Mouse (Mus musculus) hindbrain, embryonic 12.5 days (tissue): ENCODE measurements around the gene Eif2ak3. TPM values are rescaled to one million over a fixed set of nuclear protein-coding genes. Genes with fewer than 3 reads are reported as not detected.
A peak's percentile ranks its signal among the peaks of the same experiment; 100 is the strongest.

Experiments used
- ATAC-seq: fragments of 200-750 bp; cut with Nextera tagmentation; 2 replicates; pipeline ENCODE4 v1.8.0; 2017; ENCODE audit warnings: moderate TSS enrichment; ENCODE audit not compliant: low FRiP score
- H3K27ac ChIP-seq: fragments of 300-500 bp; sonication (generic); 2 replicates; pipeline ENCODE4 v1.5.1; 2016; ENCODE audit warnings: mild to moderate bottlenecking
- H3K27me3 ChIP-seq: fragments of 300-500 bp; sonication (generic); 2 replicates; pipeline ENCODE4 v1.6.1; 2016; ENCODE audit warnings: mild to moderate bottlenecking
- H3K36me3 ChIP-seq: fragments of 300-500 bp; sonication (generic); 2 replicates; pipeline ENCODE4 v1.6.1; 2016; ENCODE audit warnings: mild to moderate bottlenecking
- H3K4me1 ChIP-seq: fragments of 300-500 bp; sonication (generic); 2 replicates; pipeline ENCODE4 v1.6.1; 2016
- H3K4me2 ChIP-seq: fragments of 300-500 bp; sonication (generic); replicated peaks from 2 replicates; pipeline ENCODE4 v1.6.1; 2016; ENCODE audit warnings: mild to moderate bottlenecking
- H3K4me3 ChIP-seq: fragments of 300-500 bp; sonication (generic); 2 replicates; pipeline ENCODE4 v1.5.1; 2016; ENCODE audit warnings: mild to moderate bottlenecking
- H3K9ac ChIP-seq: fragments of 300-500 bp; sonication (generic); 2 replicates; pipeline ENCODE4 v1.6.1; 2016; ENCODE audit warnings: mild to moderate bottlenecking, moderate library complexity
- H3K9me3 ChIP-seq: fragments of 300-500 bp; sonication (generic); replicated peaks from 2 replicates; pipeline ENCODE4 v1.6.1; 2016; ENCODE audit warnings: mild to moderate bottlenecking
- WGBS: fragments of 180-500 bp; shearing (Covaris S2); methylation state at CpG from one replicate; pipeline ENCODE4 v1.1.7; 2016; 5-methylcytosine and 5-hydroxymethylcytosine counted together
- polyA plus RNA-seq: library from polyadenylated mRNA; unstranded; fragments of >200 nt; fragmentation: Nextera tagmentation; extraction: Ambion mirVana; gene quantifications from 2 replicates; pipeline ENCODE4 v1.2.1, GENCODE M21; 2016

The Eif2ak3 gene
- polyA plus RNA-seq, 1 experiment from 2014 or later: 16.1 TPM

- Histone ChIP-seq H3K27ac (no peak overlapping the region), H3K9ac (no peak overlapping the region), H3K4me3 (no peak overlapping the region), H3K27me3 (no peaks in the 10 kb centered on the region), H3K4me2 (no peak overlapping the region), H3K9me3 (no peaks in the 10 kb centered on the region), H3K4me1 (peaks cover 10% of the 10 kb centered on the region), H3K36me3 (no peaks in the 10 kb centered on the region)
- 75% methylated on average over 7 of the region's 7 CpGs for WGBS
- ATAC-seq: no peak
Observed at GRCm38 (mm10) chr6:70872570-70872969, 28.3 kb downstream of the Eif2ak3 start.

- Histone ChIP-seq H3K27ac (no peak overlapping the region), H3K27me3 (no peaks in the 10 kb centered on the region), H3K9me3 (no peaks in the 10 kb centered on the region), H3K36me3 (0 out of 2 replicates have a peak, but pooled peaks cover 7% of the 10 kb centered on the region), H3K4me3 (no peak overlapping the region), H3K9ac (no peak overlapping the region), H3K4me2 (no peak overlapping the region), H3K4me1 (peaks cover 13% of the 10 kb centered on the region)
- WGBS: 77% methylated on average over 5 of the region's 5 CpGs
- ATAC-seq: no peak
Observed at GRCm38 (mm10) chr6:70874035-70874775, 29.9 kb downstream of the Eif2ak3 start.

- no peak for ATAC-seq
- Histone ChIP-seq H3K27me3 (no peaks in the 10 kb centered on the region), H3K4me1 (peaks cover 13% of the 10 kb centered on the region), H3K36me3 (0 out of 2 replicates have a peak, but pooled peaks cover 13% of the 10 kb centered on the region), H3K4me2 (no peak overlapping the region), H3K9ac (no peak overlapping the region), H3K4me3 (no peak overlapping the region), H3K9me3 (no peaks in the 10 kb centered on the region), H3K27ac (no peak overlapping the region)
- WGBS: 100% methylated on average over 1 of the region's 1 CpGs
Observed at GRCm38 (mm10) chr6:70875017-70875416, 30.7 kb downstream of the Eif2ak3 start.

GRCm38 (mm10) chr6:70880714-70881304 lies 36.5 kb downstream of the Eif2ak3 start:
- Histone ChIP-seq H3K27ac (no peak overlapping the region), H3K27me3 (no peaks in the 10 kb centered on the region), H3K4me1 (peaks cover 3% of the 10 kb centered on the region; the same call in 1 of the 2 replicates), H3K4me2 (no peak overlapping the region), H3K9me3 (no peaks in the 10 kb centered on the region), H3K36me3 (peaks cover 48% of the 10 kb centered on the region), H3K4me3 (no peak overlapping the region), H3K9ac (no peak overlapping the region)
- WGBS: 12% methylated on average over 5 of the region's 5 CpGs
- ATAC-seq: peak; percentile 48; the same call in 1 of the 2 replicates

GRCm38 (mm10) chr6:70887993-70888392 lies 43.7 kb downstream of the Eif2ak3 start:
- H3K27me3 ChIP-seq: no peaks in the 10 kb centered on the region
- no peaks in the 10 kb centered on the region for H3K4me1 ChIP-seq
- WGBS: 88% methylated on average over 11 of the region's 11 CpGs
- H3K4me2 ChIP-seq: no peak overlapping the region
- peaks cover 87% of the 10 kb centered on the region for H3K36me3 ChIP-seq
- no peak overlapping the region for H3K9ac ChIP-seq
- no peak for ATAC-seq
- no peak overlapping the region for H3K27ac ChIP-seq
- no peak overlapping the region for H3K4me3 ChIP-seq
- H3K9me3 ChIP-seq: no peaks in the 10 kb centered on the region

- no peaks in the 10 kb centered on the region for H3K27me3 ChIP-seq
Observed at GRCm38 (mm10) chr6:70898166-70898565, 53.9 kb downstream of the Eif2ak3 start.

GRCm38 (mm10) chr6:70899594-70900003 lies 55.3 kb downstream of the Eif2ak3 start:
- peak; percentile 35; the same call in 1 of the 2 replicates for ATAC-seq
- H3K36me3 ChIP-seq: peaks cover 57% of the 10 kb centered on the region
- no peak overlapping the region; the same call in 1 of the 2 replicates for H3K27ac ChIP-seq
- H3K9ac ChIP-seq: no peak overlapping the region
- no peaks in the 10 kb centered on the region for H3K27me3 ChIP-seq
- no peak overlapping the region for H3K4me3 ChIP-seq
- 36% methylated on average over 8 of the region's 8 CpGs for whole genome bisulfite sequencing
- H3K9me3 ChIP-seq: no peaks in the 10 kb centered on the region
- no peaks in the 10 kb centered on the region for H3K4me1 ChIP-seq
- H3K4me2 ChIP-seq: no peak overlapping the region

More at GRCm38 (mm10) chr6:70898166-70898565, 53.9 kb downstream of the Eif2ak3 start:
- no peak overlapping the region for H3K4me2 ChIP-seq
- no peak for ATAC-seq
- no peaks in the 10 kb centered on the region for H3K9me3 ChIP-seq
- H3K36me3 ChIP-seq: peaks cover 47% of the 10 kb centered on the region
- H3K4me1 ChIP-seq: no peaks in the 10 kb centered on the region
- 86% methylated on average over 6 of the region's 6 CpGs for WGBS
- H3K4me3 ChIP-seq: no peak overlapping the region
- no peak overlapping the region for H3K27ac ChIP-seq
- no peak overlapping the region for H3K9ac ChIP-seq

- ATAC-seq: no peak
- no peak overlapping the region for H3K4me2 ChIP-seq
Observed at GRCm38 (mm10) chr6:70903689-70904088, 59.4 kb downstream of the Eif2ak3 start.

GRCm38 (mm10) chr6:70909572-70909971 lies 65.3 kb downstream of the Eif2ak3 start:
- H3K4me2 ChIP-seq: no peak overlapping the region
- no peak for ATAC-seq
- no peaks in the 10 kb centered on the region for H3K9me3 ChIP-seq
- peaks cover 5% of the 10 kb centered on the region for H3K4me1 ChIP-seq
- no peak overlapping the region for H3K27ac ChIP-seq
- H3K36me3 ChIP-seq: peaks cover 18% of the 10 kb centered on the region
- H3K4me3 ChIP-seq: no peak overlapping the region
- peaks cover 13% of the 10 kb centered on the region; the same call in 1 of the 2 replicates for H3K27me3 ChIP-seq
- WGBS: 88% methylated on average over 7 of the region's 7 CpGs
- H3K9ac ChIP-seq: no peak overlapping the region

More at GRCm38 (mm10) chr6:70903689-70904088, 59.4 kb downstream of the Eif2ak3 start:
- Histone ChIP-seq H3K4me1 (no peaks in the 10 kb centered on the region), H3K27ac (no peak overlapping the region), H3K36me3 (peaks cover 44% of the 10 kb centered on the region), H3K27me3 (no peaks in the 10 kb centered on the region), H3K9me3 (no peaks in the 10 kb centered on the region), H3K9ac (no peak overlapping the region), H3K4me3 (no peak overlapping the region)
- 88% methylated on average over 5 of the region's 5 CpGs for WGBS

GRCm38 (mm10) chr6:70910285-70910684 lies 66.0 kb downstream of the Eif2ak3 start:
- 80% methylated on average over 4 of the region's 4 CpGs for WGBS
- H3K9ac ChIP-seq: no peak overlapping the region

GRCm38 (mm10) chr6:70911668-70912395 lies 67.5 kb downstream of the Eif2ak3 start:
- 0 out of 2 replicates have a peak, but pooled peaks have one; percentile 26 for ATAC-seq
- Histone ChIP-seq H3K36me3 (no peaks in the 10 kb centered on the region), H3K27me3 (peaks cover 13% of the 10 kb centered on the region; the same call in 1 of the 2 replicates), H3K4me2 (peak overlapping the region; percentile 36), H3K4me3 (0 out of 2 replicates have a peak overlapping the region, but pooled peaks have one; percentile 2), H3K9ac (no peak overlapping the region; the same call in 1 of the 2 replicates), H3K27ac (no peak overlapping the region), H3K4me1 (peaks cover 5% of the 10 kb centered on the region), H3K9me3 (no peaks in the 10 kb centered on the region)
- 11% methylated on average over 20 of the region's 20 CpGs for WGBS

More at GRCm38 (mm10) chr6:70910285-70910684, 66.0 kb downstream of the Eif2ak3 start:
- no peaks in the 10 kb centered on the region for H3K9me3 ChIP-seq
- H3K27me3 ChIP-seq: peaks cover 13% of the 10 kb centered on the region; the same call in 1 of the 2 replicates
- no peak overlapping the region for H3K27ac ChIP-seq
- no peak overlapping the region for H3K4me3 ChIP-seq
- H3K36me3 ChIP-seq: peaks cover 15% of the 10 kb centered on the region
- ATAC-seq: no peak
- no peak overlapping the region for H3K4me2 ChIP-seq
- peaks cover 5% of the 10 kb centered on the region for H3K4me1 ChIP-seq

- Histone ChIP-seq H3K36me3 (no peaks in the 10 kb centered on the region), H3K4me3 (0 out of 2 replicates have a peak overlapping the region, but pooled peaks have one; percentile 2), H3K9me3 (no peaks in the 10 kb centered on the region), H3K4me1 (peaks cover 5% of the 10 kb centered on the region), H3K9ac (no peak overlapping the region), H3K27me3 (peaks cover 13% of the 10 kb centered on the region; the same call in 1 of the 2 replicates), H3K27ac (no peak overlapping the region), H3K4me2 (peak overlapping the region; percentile 36; the same call in 1 of the 2 replicates)
- no peak for ATAC-seq
- 71% methylated on average over 7 of the region's 7 CpGs for WGBS
Observed at GRCm38 (mm10) chr6:70912396-70912765, 68.1 kb downstream of the Eif2ak3 start.
